Mouse (Mus musculus): ENCODE results near the gene Sorbs1.

GRCm38 (mm10) chr19:40341141-40341540, 172.4 kb downstream of the Sorbs1 start:
- no peak for TF ChIP-seq CTCF (IDR thresholded peaks at IDR 0.05; ENCODE audit: low read depth)
- no peak for TF ChIP-seq EP300 (IDR thresholded peaks at IDR 0.05; ENCODE audit: low read depth)
